Mouse (Mus musculus): ENCODE measurements around the gene Sap30bp. TPM values are rescaled to one million over a fixed set of nuclear protein-coding genes. Genes with fewer than 3 reads are reported as not detected.
A peak's percentile ranks its signal among the peaks of the same experiment; 100 is the strongest.

Gene Sap30bp
- polyA plus RNA-seq, 1 experiment from 2014 or later = 29.8 TPM

GRCm38 (mm10) chr11:115899486-115900266 lies 33.4 kb upstream of the Sap30bp start, which contains the start of gene Smim5:
Gene Smim5 (plus strand): TSS chr11:115899966.
- WGBS = 26% methylated on average over 16 of the region's 16 CpGs
- Histone ChIP-seq H3K9me3 (no peaks in the 10 kb centered on the region), H3K9ac (no peak within 1 kb of the TSS), H3K36me3 (peaks cover 8% of the 10 kb centered on the region; the same call in 1 of the 2 replicates), H3K27ac (peak within 1 kb of the TSS; percentile 73), H3K4me1 (peaks cover 59% of the 10 kb centered on the region), H3K27me3 (no peaks in the 10 kb centered on the region), H3K4me3 (no peak within 1 kb of the TSS), H3K4me2 (peak within 1 kb of the TSS; percentile 25)
- ATAC-seq (ENCODE audit: borderline replicate concordance, extremely low read depth, low FRiP score, low TSS enrichment) = peak; percentile 68

GRCm38 (mm10) chr11:115900561-115901337 lies 32.3 kb upstream of the Sap30bp start:
- ATAC-seq (ENCODE audit: borderline replicate concordance, extremely low read depth, low FRiP score, low TSS enrichment) = no peak
- no peak overlapping the region for H3K4me3 ChIP-seq
- 68% methylated on average over 8 of the region's 8 CpGs for WGBS
- H3K9ac ChIP-seq = no peak overlapping the region
- 0 out of 2 replicates have a peak, but pooled peaks cover under 1% of the 10 kb centered on the region for H3K36me3 ChIP-seq
- no peaks in the 10 kb centered on the region for H3K27me3 ChIP-seq
- 0 out of 2 replicates have a peak overlapping the region, but pooled peaks have one; percentile 70 for H3K27ac ChIP-seq
- H3K4me2 ChIP-seq = peak overlapping the region; percentile 25; the same call in 1 of the 2 replicates
- H3K9me3 ChIP-seq = no peaks in the 10 kb centered on the region
- peaks cover 70% of the 10 kb centered on the region for H3K4me1 ChIP-seq

- Histone ChIP-seq H3K4me3 (no peak overlapping the region), H3K27me3 (no peaks in the 10 kb centered on the region), H3K4me2 (no peak overlapping the region), H3K9ac (no peak overlapping the region), H3K36me3 (no peaks in the 10 kb centered on the region), H3K9me3 (no peaks in the 10 kb centered on the region), H3K27ac (peak overlapping the region; percentile 70; the same call in 1 of the 2 replicates), H3K4me1 (peaks cover 76% of the 10 kb centered on the region)
- 82% methylated on average over 9 of the region's 9 CpGs for WGBS
- no peak for ATAC-seq (ENCODE audit: borderline replicate concordance, extremely low read depth, low FRiP score, low TSS enrichment)
These were observed 31.5 kb upstream of the Sap30bp start for GRCm38 (mm10) chr11:115901338-115902161.

- H3K9me3 ChIP-seq = no peaks in the 10 kb centered on the region
- peaks cover 76% of the 10 kb centered on the region for H3K4me1 ChIP-seq
- 79% methylated on average over 5 of the region's 5 CpGs for WGBS
- no peaks in the 10 kb centered on the region for H3K36me3 ChIP-seq
- no peak overlapping the region for H3K9ac ChIP-seq
- H3K4me2 ChIP-seq = no peak overlapping the region
- no peaks in the 10 kb centered on the region for H3K27me3 ChIP-seq
- H3K27ac ChIP-seq = peak overlapping the region; percentile 70
- no peak overlapping the region for H3K4me3 ChIP-seq
- no peak for ATAC-seq (ENCODE audit: borderline replicate concordance, extremely low read depth, low FRiP score, low TSS enrichment)
These were observed 30.9 kb upstream of the Sap30bp start for GRCm38 (mm10) chr11:115902177-115902576.

GRCm38 (mm10) chr11:115902831-115903230 lies 30.3 kb upstream of the Sap30bp start:
- Histone ChIP-seq H3K4me2 (peak overlapping the region; percentile 0; the same call in 1 of the 2 replicates), H3K27ac (peak overlapping the region; percentile 79), H3K27me3 (no peaks in the 10 kb centered on the region), H3K36me3 (no peaks in the 10 kb centered on the region), H3K9ac (no peak overlapping the region), H3K4me1 (peaks cover 76% of the 10 kb centered on the region), H3K4me3 (no peak overlapping the region), H3K9me3 (no peaks in the 10 kb centered on the region)
- ATAC-seq (ENCODE audit: borderline replicate concordance, extremely low read depth, low FRiP score, low TSS enrichment) = no peak
- 68% methylated on average over 1 of the region's 1 CpGs for WGBS

GRCm38 (mm10) chr11:115903384-115904230 lies 29.5 kb upstream of the Sap30bp start:
- no peaks in the 10 kb centered on the region for H3K27me3 ChIP-seq
- H3K9ac ChIP-seq = no peak overlapping the region
- H3K4me2 ChIP-seq = peak overlapping the region; percentile 2; the same call in 1 of the 2 replicates
- no peaks in the 10 kb centered on the region for H3K36me3 ChIP-seq
- 40% methylated on average over 11 of the region's 11 CpGs for WGBS
- peaks cover 75% of the 10 kb centered on the region for H3K4me1 ChIP-seq
- H3K27ac ChIP-seq = peak overlapping the region; percentile 79
- peak; percentile 49 for ATAC-seq (ENCODE audit: borderline replicate concordance, extremely low read depth, low FRiP score, low TSS enrichment)
- H3K4me3 ChIP-seq = no peak overlapping the region
- H3K9me3 ChIP-seq = no peaks in the 10 kb centered on the region

GRCm38 (mm10) chr11:115904231-115904955 lies 28.7 kb upstream of the Sap30bp start:
- H3K4me1 ChIP-seq = peaks cover 68% of the 10 kb centered on the region
- ATAC-seq (ENCODE audit: borderline replicate concordance, extremely low read depth, low FRiP score, low TSS enrichment) = no peak
- WGBS = 58% methylated on average over 8 of the region's 8 CpGs
- H3K4me2 ChIP-seq = peak overlapping the region; percentile 19; the same call in 1 of the 2 replicates
- peak overlapping the region; percentile 79 for H3K27ac ChIP-seq
- no peaks in the 10 kb centered on the region for H3K9me3 ChIP-seq
- H3K9ac ChIP-seq = no peak overlapping the region
- no peaks in the 10 kb centered on the region for H3K36me3 ChIP-seq
- H3K27me3 ChIP-seq = no peaks in the 10 kb centered on the region
- H3K4me3 ChIP-seq = no peak overlapping the region

- no peak for ATAC-seq (ENCODE audit: borderline replicate concordance, extremely low read depth, low FRiP score, low TSS enrichment)
These were observed 27.9 kb upstream of the Sap30bp start for GRCm38 (mm10) chr11:115904956-115905790.

GRCm38 (mm10) chr11:115906116-115906515 lies 27.0 kb upstream of the Sap30bp start:
- Histone ChIP-seq H3K36me3 (no peaks in the 10 kb centered on the region), H3K9ac (no peak overlapping the region), H3K27ac (no peak overlapping the region), H3K4me3 (no peak overlapping the region), H3K4me2 (no peak overlapping the region), H3K4me1 (peaks cover 54% of the 10 kb centered on the region), H3K27me3 (no peaks in the 10 kb centered on the region), H3K9me3 (no peaks in the 10 kb centered on the region)
- WGBS = 64% methylated on average over 3 of the region's 3 CpGs
- ATAC-seq (ENCODE audit: borderline replicate concordance, extremely low read depth, low FRiP score, low TSS enrichment) = no peak

More at GRCm38 (mm10) chr11:115904956-115905790, 27.9 kb upstream of the Sap30bp start:
- Histone ChIP-seq H3K36me3 (no peaks in the 10 kb centered on the region), H3K4me1 (peaks cover 60% of the 10 kb centered on the region), H3K4me2 (0 out of 2 replicates have a peak overlapping the region, but pooled peaks have one; percentile 19), H3K4me3 (no peak overlapping the region), H3K9ac (no peak overlapping the region), H3K9me3 (no peaks in the 10 kb centered on the region), H3K27me3 (no peaks in the 10 kb centered on the region), H3K27ac (peak overlapping the region; percentile 79)
- 37% methylated on average over 16 of the region's 16 CpGs for WGBS
